Mouse (Mus musculus): Measurements from ENCODE around the gene 4930432M17Rik. TPM values are rescaled to one million over a fixed set of nuclear protein-coding genes. Genes with fewer than 3 reads are reported as not detected.

The 4930432M17Rik gene
- total RNA-seq, 2 experiments from 2014 or later, result not detected

GRCm38 (mm10) chr3:121707106-121707505, 36.5 kb downstream of the 4930432M17Rik start:
- DNase-seq, result peak; percentile 50

DNA sequence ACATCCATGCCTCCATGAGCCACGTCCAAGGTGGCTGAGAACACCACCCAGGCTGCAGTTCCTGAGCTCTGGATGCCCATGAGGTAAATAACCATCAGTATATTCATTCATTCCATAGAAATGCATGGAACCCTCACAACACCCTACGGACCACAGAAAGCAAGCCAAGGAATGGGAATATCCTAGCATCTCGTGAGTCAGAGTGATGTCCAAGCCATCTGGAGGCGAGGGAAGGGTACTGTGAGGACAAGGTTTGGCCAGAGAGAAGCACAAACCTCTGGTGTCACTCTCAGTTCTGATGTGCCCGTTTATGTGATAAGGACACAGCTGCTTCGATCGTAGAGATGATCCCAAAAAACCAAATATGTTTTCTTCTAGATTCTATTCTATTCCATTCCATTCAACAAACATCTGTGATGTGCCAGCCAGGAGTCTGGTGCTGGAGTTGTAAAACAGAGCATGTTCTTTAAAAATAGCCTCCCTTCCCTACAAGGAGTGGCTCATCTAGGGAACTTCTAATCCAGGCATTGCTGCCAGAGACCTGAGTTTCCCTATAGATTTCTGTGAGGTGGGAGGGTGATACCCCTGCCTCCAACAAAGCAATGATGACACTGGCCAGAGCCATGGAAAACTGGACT, 40.5 kb downstream of the 4930432M17Rik start:
- no peak for DNase-seq

DNA sequence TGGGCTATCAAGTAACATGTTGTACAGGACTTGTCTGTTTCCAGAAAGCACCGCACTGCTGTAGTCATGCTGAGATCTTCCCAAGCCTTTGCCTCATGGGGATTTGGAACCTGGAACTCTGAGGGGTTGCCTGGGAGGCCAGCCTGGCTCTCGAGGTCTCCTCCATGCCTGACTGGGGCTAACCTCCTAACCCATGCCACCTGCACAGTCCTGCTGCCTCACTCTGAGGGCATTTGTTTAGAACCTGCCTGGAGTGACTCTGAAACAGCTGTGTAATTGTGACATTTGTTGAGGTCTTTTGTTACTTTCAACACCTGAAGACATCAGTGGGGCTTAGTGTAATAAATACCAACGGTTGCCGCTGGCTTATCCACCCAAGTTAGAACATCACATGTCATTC, 41.7 kb downstream of the 4930432M17Rik start:
- DNase-seq, result no peak

GRCm38 (mm10) chr3:121713151-121713701, 42.7 kb downstream of the 4930432M17Rik start:
- DNase-seq, result peak; percentile 56

- DNase-seq, result no peak
These were observed 43.3 kb downstream of the 4930432M17Rik start for GRCm38 (mm10) chr3:121713816-121714215.

DNA sequence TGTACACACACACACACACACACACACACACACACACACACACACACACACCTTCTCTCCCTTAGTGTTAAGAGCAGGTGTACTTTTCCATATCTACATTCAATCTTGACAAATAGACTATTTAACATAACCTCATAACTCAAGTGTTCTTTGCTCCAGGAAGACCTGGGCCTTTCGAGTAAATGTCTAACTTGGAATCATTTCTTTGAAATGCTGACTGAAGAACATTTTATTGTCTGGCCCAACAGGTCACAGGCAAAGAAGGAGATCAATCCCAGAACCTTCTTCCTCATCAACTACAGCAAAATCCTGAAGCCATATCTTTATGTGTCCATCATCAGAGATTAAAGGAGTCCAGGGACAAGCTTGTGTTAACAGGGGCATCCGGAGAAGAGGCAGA, 43.9 kb downstream of the 4930432M17Rik start:
- no peak for DNase-seq

GRCm38 (mm10) chr3:121715336-121715735, 44.8 kb downstream of the 4930432M17Rik start:
- DNase-seq, result no peak

GRCm38 (mm10) chr3:121715741-121716459, 45.3 kb downstream of the 4930432M17Rik start:
- no peak for DNase-seq

DNA sequence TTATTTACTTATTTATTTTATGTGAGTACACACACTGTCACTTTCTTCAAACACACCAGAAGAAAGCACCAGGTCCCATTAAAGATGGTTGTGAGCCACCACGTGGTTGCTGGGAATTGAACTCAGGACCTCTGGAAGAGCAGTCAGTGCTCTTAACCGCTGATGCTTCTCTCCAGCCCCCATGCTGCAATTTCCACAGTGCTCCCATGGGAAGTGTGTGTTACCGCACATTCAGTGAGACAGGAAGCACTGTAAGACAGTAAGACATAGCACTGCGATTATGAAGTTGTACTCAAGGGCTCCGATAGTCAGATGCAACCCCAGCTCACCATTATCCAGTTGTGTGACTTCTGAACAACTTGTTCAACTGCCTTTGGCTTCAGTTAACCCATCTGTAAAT, 45.9 kb downstream of the 4930432M17Rik start:
- no peak for DNase-seq

- DNase-seq, result no peak
These were observed 48.1 kb downstream of the 4930432M17Rik start for GRCm38 (mm10) chr3:121718679-121719078.

DNA sequence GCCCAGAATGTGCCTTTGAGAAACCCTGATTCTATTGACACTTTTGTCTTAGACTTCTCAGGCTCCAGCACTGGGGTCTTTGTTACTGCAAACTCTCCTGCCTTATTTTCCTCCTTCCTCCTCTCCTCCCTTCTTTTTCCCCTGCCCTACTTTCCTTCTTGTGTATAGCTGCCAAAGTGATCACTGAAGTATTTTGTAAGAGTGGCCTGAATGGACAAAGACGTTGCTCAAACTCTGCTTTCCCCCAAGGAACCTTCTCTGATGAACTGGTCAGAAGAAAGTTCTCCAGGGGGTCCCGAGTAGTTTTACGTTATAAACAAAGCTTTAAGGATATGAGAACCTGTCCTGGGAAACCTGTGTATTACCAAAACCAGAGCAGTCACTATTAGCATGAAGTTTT, 49.1 kb downstream of the 4930432M17Rik start:
- no peak for DNase-seq

DNA sequence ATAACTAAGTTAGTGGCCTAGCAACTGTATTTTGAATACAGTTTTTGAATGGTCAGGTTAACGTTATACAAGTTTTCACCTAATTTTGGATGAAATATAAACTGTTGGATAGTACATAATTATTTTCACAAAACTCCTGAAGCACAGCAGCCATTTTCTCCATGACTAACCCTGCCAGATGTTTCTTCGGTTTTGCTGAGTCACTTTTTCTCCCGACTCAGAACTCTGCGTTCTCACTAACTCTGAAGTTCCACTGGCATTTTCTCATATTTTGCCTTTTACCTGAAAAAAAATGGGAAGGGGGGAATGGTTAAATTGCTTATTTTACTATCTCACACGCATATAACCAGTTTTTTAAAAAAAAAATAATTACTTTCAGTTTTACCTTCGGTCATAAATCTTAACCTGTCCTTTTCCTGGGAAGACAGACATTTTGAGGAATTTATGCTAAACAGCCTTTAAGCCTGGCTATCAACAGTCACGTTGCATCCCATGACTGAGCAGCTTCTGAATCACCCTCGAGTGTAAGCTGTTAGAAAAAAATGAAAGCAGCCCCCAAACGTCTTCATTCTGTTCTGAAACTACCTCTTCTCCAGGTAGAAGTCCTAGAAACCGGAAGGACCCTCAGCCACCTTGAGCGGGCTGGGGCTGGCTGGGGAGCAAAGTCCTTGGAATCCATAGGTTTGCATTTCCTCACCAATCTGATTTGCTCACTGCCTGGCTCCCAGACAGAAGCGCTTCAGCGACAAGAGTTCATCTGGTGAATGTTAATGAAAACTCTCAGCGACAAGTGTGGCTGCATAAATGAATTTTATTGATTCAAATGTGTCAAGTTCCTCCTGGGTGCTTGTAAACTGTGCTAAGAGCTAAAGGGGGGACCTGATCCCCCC, 50.5 kb downstream of the 4930432M17Rik start:
- DNase-seq, result no peak

GRCm38 (mm10) chr3:121721691-121722070, 51.1 kb downstream of the 4930432M17Rik start:
- DNase-seq, result no peak

- peak; percentile 87 for DNase-seq
These were observed 52.6 kb downstream of the 4930432M17Rik start, which contains the start of gene F3 for GRCm38 (mm10) chr3:121722971-121723844. Gene F3, plus strand, starts transcription at chr3:121723537.

- DNase-seq, result no peak
These were observed 53.5 kb downstream of the 4930432M17Rik start for GRCm38 (mm10) chr3:121723968-121724524.

DNA sequence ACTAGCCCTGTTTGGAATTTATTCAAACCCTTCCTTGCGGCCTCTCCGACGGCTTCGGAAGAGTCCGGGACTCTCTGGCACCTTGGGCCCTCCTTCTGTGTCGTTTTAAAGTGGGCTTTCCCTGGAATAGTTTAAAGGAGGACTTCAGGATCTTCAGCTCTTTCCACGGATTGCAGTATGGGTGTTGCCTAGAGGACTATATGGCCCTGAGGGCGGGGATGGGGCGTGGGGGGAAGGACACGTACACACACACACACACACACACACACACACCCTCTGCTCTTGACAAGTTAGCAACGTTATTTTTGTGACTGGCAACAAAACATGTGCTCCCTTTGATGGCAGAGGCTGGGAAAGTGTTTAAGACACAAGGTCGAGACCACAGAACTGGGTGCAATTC, 54.0 kb downstream of the 4930432M17Rik start:
- no peak for DNase-seq

DNA sequence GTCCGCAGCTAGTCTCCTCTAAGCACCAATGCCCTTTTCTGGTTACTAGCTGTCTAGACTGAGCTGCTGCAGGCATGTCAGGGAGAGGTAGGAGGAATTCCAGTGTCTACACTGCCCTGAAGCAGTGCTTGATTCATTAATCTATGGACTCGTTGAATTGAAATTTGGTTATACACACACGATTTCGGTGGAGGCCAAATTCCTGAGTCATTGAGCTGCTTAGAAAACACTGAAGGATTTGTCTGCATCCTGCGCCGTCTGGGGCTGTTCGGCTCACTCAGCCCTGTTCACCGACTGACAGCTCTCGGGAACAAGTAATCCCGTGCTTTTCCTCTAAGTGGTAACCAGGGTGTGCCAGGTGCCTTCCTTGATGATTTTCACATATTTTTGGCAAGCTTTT, 55.1 kb downstream of the 4930432M17Rik start:
- DNase-seq, result no peak

- no peak for DNase-seq
These were observed 59.1 kb downstream of the 4930432M17Rik start for GRCm38 (mm10) chr3:121729678-121730077.

Measured in adrenal gland, postnatal 10 days (tissue).